Mouse (Mus musculus): ENCODE data around the gene Ceacam18. TPM values are rescaled to one million over a fixed set of nuclear protein-coding genes. Genes with fewer than 3 reads are reported as not detected.
"Not testable (repeated sequence)": the region's sequence is repeated elsewhere in the genome, so short reads cannot be mapped to it uniquely, and the experiment has no call there.

The Ceacam18 gene
- polyA plus RNA-seq, 1 experiment from 2014 or later: not detected

DNA sequence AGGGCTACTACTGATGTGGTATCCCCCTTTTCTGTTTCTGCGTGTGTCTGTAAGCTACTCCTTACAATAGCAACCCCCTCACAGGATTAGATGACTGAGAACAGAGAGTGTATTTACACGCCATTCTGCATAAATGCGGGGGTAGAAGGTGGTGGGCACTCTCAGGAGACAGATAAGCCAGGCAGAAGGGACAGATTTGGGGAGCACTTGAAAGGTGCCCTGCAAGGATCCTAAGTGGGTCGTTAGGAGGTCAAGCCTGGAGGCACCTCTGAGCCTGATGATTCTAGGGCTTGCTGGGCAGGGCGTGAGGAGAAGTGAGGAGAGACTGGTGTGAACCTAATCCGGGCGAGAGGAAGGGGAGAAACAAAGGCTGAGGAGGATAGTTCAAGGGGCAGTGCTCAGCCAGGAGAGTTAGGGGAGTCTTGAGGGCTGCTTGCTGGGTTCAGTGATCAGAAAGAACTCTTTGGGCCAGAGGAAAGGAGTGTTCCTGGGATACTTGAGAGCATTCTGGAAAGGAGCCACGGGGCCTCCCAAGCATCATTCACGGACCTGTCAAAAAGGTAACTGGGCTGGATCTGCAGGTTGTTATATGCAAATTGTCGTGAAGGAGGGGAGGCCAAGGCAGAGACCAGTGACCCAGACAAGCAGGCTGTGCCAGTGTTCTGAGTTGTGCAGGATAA lies 38.2 kb downstream of the Ceacam18 start:
- ATAC-seq (replicated peaks; ENCODE audit: low FRiP score, low read depth): no peak
- peak overlapping the region; percentile 59 for H3K4me2 ChIP-seq (ENCODE audit: low read length)
- TF ChIP-seq CTCF (IDR thresholded peaks at IDR 0.05; ENCODE audit: low read depth): no peak
- H3K9me3 ChIP-seq (replicated peaks; ENCODE audit: low read length): no peaks in the 10 kb centered on the region
- peak overlapping the region; percentile 50; the same call in 1 of the 2 replicates for H3K27ac ChIP-seq
- peak overlapping the region; percentile 60 for H3K9ac ChIP-seq (ENCODE audit: low read depth, low read length)
- H3K36me3 ChIP-seq (ENCODE audit: insufficient read depth, low read length): peaks cover 25% of the 10 kb centered on the region
- H3K27me3 ChIP-seq (ENCODE audit: insufficient read depth, low read length): no peaks in the 10 kb centered on the region
- peak; percentile 57 for DNase-seq (ENCODE audit: low spot score)
- peak overlapping the region; percentile 59 for H3K4me3 ChIP-seq (replicated peaks; ENCODE audit: low read depth, low read length)
- WGBS: 5% methylated on average over 10 of the region's 10 CpGs
- 0 out of 2 replicates have a peak, but pooled peaks cover 6% of the 10 kb centered on the region for H3K4me1 ChIP-seq (replicated peaks; ENCODE audit: insufficient read depth, low read length)

DNA sequence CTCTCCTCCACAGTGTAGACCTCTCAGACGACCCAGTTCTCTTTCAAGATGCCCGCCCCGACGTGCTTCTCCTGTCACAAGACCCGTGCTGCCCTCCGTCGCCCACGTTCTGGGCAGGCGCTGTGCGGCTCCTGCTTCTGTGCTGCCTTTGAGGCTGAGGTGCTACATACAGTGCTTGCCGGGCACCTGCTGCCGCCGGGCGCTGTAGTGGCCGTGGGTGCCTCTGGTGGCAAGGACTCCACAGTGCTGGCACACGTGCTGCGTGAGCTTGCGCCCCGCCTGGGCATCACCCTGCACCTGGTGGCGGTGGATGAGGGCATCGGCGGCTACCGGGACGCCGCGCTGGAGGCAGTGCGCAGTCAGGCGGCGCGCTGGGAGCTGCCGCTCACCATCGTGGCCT lies 40.6 kb downstream of the Ceacam18 start:
- Histone ChIP-seq H3K9me3 (replicated peaks; ENCODE audit: low read length) (no peaks in the 10 kb centered on the region), H3K27me3 (ENCODE audit: insufficient read depth, low read length) (no peaks in the 10 kb centered on the region), H3K9ac (ENCODE audit: low read depth, low read length) (no peak overlapping the region), H3K4me3 (replicated peaks; ENCODE audit: low read depth, low read length) (no peak overlapping the region), H3K27ac (no peak overlapping the region), H3K4me1 (replicated peaks; ENCODE audit: insufficient read depth, low read length) (0 out of 2 replicates have a peak, but pooled peaks cover 6% of the 10 kb centered on the region), H3K4me2 (ENCODE audit: low read length) (no peak overlapping the region), H3K36me3 (ENCODE audit: insufficient read depth, low read length) (peaks cover 25% of the 10 kb centered on the region)
- DNase-seq (ENCODE audit: low spot score) (no peak), ATAC-seq (replicated peaks; ENCODE audit: low FRiP score, low read depth) (no peak)
- 96% methylated on average over 32 of the region's 32 CpGs for WGBS
- TF ChIP-seq CTCF (IDR thresholded peaks at IDR 0.05; ENCODE audit: low read depth): no peak

DNA sequence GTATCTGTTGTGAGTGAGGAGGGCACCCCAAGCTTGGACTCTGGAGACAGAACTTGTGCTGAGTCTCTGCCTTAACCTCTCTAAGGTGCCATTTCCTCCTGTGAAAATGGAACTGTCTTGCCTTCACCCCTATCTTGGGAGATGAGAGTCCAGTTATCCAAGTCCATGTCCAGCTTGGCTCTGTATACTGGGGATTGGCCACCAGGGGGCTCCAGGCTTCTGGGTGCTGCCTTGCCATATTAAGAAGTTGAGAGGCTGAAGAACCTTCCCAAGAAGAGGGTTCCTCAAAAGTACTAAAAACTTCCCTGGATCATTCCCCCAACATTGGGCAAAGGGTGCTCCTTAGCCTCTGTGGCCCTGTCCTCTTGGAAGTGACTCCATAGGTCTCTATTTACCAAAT lies 44.0 kb downstream of the Ceacam18 start:
- Histone ChIP-seq H3K27ac (no peak overlapping the region), H3K27me3 (ENCODE audit: insufficient read depth, low read length) (no peaks in the 10 kb centered on the region), H3K36me3 (ENCODE audit: insufficient read depth, low read length) (peaks cover 25% of the 10 kb centered on the region), H3K4me2 (ENCODE audit: low read length) (no peak overlapping the region), H3K9ac (ENCODE audit: low read depth, low read length) (no peak overlapping the region), H3K4me3 (replicated peaks; ENCODE audit: low read depth, low read length) (no peak overlapping the region), H3K9me3 (replicated peaks; ENCODE audit: low read length) (no peaks in the 10 kb centered on the region), H3K4me1 (replicated peaks; ENCODE audit: insufficient read depth, low read length) (no peaks in the 10 kb centered on the region)
- peak; percentile 67 for TF ChIP-seq CTCF (IDR thresholded peaks at IDR 0.05; ENCODE audit: low read depth)
- no peak for ATAC-seq (replicated peaks; ENCODE audit: low FRiP score, low read depth)
- DNase-seq (ENCODE audit: low spot score): peak; percentile 51

DNA sequence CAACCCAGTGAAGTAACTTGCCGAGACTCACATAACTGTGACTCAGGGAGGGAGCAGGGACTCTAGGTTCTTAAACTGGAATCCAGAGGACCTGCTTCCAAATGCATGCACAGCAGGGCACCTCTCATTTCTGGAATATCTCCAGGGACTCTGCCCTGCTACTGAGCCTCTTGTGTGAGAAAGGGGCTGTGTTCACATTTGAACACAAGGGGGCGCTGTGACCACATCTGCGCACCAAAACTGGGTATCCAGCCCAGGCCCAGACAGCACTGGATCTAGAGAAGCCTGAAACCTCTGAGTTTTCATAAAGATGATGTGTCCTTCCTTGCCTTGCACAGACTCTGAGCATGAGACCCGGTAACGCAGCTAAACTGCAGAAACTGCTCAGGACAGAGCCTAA lies 46.5 kb downstream of the Ceacam18 start:
- no peak overlapping the region for H3K9ac ChIP-seq (ENCODE audit: low read depth, low read length)
- peaks cover 17% of the 10 kb centered on the region for H3K36me3 ChIP-seq (ENCODE audit: insufficient read depth, low read length)
- no peak overlapping the region for H3K4me2 ChIP-seq (ENCODE audit: low read length)
- H3K4me3 ChIP-seq (replicated peaks; ENCODE audit: low read depth, low read length): no peak overlapping the region
- no peaks in the 10 kb centered on the region for H3K27me3 ChIP-seq (ENCODE audit: insufficient read depth, low read length)
- ATAC-seq (replicated peaks; ENCODE audit: low FRiP score, low read depth) (no peak), DNase-seq (ENCODE audit: low spot score) (peak; percentile 73)
- 16% methylated on average over 5 of the region's 5 CpGs for WGBS
- no peaks in the 10 kb centered on the region for H3K9me3 ChIP-seq (replicated peaks; ENCODE audit: low read length)
- peak; percentile 86 for TF ChIP-seq CTCF (IDR thresholded peaks at IDR 0.05; ENCODE audit: low read depth)
- no peak overlapping the region for H3K27ac ChIP-seq
- no peaks in the 10 kb centered on the region for H3K4me1 ChIP-seq (replicated peaks; ENCODE audit: insufficient read depth, low read length)

DNA sequence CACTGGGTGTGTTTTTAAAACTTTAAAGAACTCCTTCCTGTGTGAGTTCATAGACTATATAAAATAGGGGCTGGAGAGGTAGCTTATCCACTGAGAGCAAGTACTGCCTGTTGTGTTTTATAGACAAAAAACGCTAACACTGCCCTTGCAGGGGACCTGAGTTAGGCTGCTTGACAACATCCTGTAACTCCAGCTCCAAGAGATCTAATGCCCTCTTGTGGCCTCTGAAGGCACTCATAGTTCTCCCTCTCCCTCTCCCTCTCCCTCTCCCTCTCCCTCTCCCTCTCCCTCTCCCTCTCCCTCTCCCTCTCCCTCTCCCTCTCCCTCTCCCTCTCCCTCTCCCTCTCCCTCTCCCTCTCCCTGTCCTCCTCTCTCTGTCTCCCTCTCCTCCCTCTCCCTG lies 48.0 kb downstream of the Ceacam18 start:
- not testable (repeated sequence) for H3K27me3 ChIP-seq (ENCODE audit: insufficient read depth, low read length)

DNA sequence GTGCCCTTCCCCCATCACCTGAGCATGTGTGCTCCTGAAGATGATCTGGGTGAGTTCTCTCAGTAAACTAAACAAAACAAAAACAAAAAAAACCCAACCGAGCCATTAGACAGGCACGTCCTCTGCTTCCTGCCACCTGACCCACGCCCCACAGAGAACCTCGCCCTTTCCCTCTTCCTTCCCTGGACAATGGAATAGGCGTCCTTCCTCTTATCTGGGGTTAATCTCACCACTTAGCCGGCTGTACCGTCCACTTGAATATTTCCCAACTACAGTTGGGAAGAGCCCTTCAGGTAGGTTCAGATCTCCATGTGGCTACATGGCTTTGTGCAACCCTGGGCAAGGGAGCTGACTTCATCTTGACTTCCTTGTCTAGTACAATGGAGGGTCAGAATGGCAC lies 50.6 kb downstream of the Ceacam18 start:
- no peak for DNase-seq (ENCODE audit: low spot score)
- H3K27ac ChIP-seq: no peak overlapping the region
- no peak for TF ChIP-seq CTCF (IDR thresholded peaks at IDR 0.05; ENCODE audit: low read depth)
- WGBS: 59% methylated on average over 7 of the region's 7 CpGs
- H3K36me3 ChIP-seq (ENCODE audit: insufficient read depth, low read length): no peaks in the 10 kb centered on the region
- H3K27me3 ChIP-seq (ENCODE audit: insufficient read depth, low read length): no peaks in the 10 kb centered on the region
- H3K4me2 ChIP-seq (ENCODE audit: low read length): no peak overlapping the region
- H3K9ac ChIP-seq (ENCODE audit: low read depth, low read length): no peak overlapping the region
- ATAC-seq (replicated peaks; ENCODE audit: low FRiP score, low read depth): no peak
- no peak overlapping the region for H3K4me3 ChIP-seq (replicated peaks; ENCODE audit: low read depth, low read length)
- H3K4me1 ChIP-seq (replicated peaks; ENCODE audit: insufficient read depth, low read length): no peaks in the 10 kb centered on the region
- H3K9me3 ChIP-seq (replicated peaks; ENCODE audit: low read length): no peaks in the 10 kb centered on the region

More for the DNA sequence above, 48.0 kb downstream of the Ceacam18 start:
- peak; percentile 28 for DNase-seq (ENCODE audit: low spot score)
- not testable (repeated sequence) for H3K4me2 ChIP-seq (ENCODE audit: low read length); H3K36me3 ChIP-seq (ENCODE audit: insufficient read depth, low read length); H3K4me3 ChIP-seq (replicated peaks; ENCODE audit: low read depth, low read length); H3K9ac ChIP-seq (ENCODE audit: low read depth, low read length); H3K4me1 ChIP-seq (replicated peaks; ENCODE audit: insufficient read depth, low read length); H3K27ac ChIP-seq; H3K9me3 ChIP-seq (replicated peaks; ENCODE audit: low read length); ATAC-seq (replicated peaks; ENCODE audit: low FRiP score, low read depth)
- 18% methylated on average over 1 of the region's 1 CpGs for WGBS
- peak; percentile 50 for TF ChIP-seq CTCF (IDR thresholded peaks at IDR 0.05; ENCODE audit: low read depth)

DNA sequence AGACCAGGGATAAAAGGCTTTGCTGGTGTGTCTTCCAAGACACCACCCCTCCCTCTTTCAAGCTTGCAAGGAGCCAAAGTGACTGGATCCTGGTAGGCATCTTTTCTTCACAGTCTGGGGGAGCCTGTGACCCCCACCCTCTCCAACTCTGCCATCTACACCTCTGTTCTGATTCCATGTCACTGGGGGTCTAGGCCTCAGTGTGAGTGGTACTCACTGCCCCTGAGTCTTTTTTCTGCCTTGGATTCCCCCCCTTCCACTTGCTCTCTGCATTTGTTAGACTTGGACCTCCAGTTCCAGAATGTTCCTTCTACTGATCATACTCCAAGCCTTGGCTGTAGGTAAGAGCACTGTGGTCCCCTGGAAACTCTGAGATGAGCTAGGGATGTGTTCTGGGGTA lies 55.6 kb downstream of the Ceacam18 start, which contains the start of gene Klk14:
Gene Klk14, plus strand, starts transcription at position 301 of the 400 bp plus-strand sequence.
- Histone ChIP-seq H3K9me3 (replicated peaks; ENCODE audit: low read length) (no peaks in the 10 kb centered on the region), H3K4me1 (replicated peaks; ENCODE audit: insufficient read depth, low read length) (no peaks in the 10 kb centered on the region), H3K27me3 (ENCODE audit: insufficient read depth, low read length) (no peaks in the 10 kb centered on the region), H3K9ac (ENCODE audit: low read depth, low read length) (no peak within 1 kb of the TSS), H3K4me2 (ENCODE audit: low read length) (no peak within 1 kb of the TSS), H3K4me3 (replicated peaks; ENCODE audit: low read depth, low read length) (no peak within 1 kb of the TSS), H3K27ac (no peak within 1 kb of the TSS), H3K36me3 (ENCODE audit: insufficient read depth, low read length) (no peaks in the 10 kb centered on the region)
- ATAC-seq (replicated peaks; ENCODE audit: low FRiP score, low read depth) (no peak), DNase-seq (ENCODE audit: low spot score) (no peak)
- TF ChIP-seq CTCF (IDR thresholded peaks at IDR 0.05; ENCODE audit: low read depth): no peak

Other genes starting within 250 kb of the Ceacam18 start
- gene Siglecg, start 226.5 kb upstream of the Ceacam18 start, polyA plus RNA-seq (2015; fragmentation: Nextera tagmentation; extraction: Ambion mirVana): 2.1 and 2.3 TPM in 2 replicates
- gene Lim2, start 207.0 kb upstream of the Ceacam18 start, polyA plus RNA-seq (2015; fragmentation: Nextera tagmentation; extraction: Ambion mirVana): not detected in 2 replicates
- 0.20 and 0.49 TPM in 2 replicates for gene Nkg7, start 197.6 kb upstream of the Ceacam18 start, polyA plus RNA-seq (2015; fragmentation: Nextera tagmentation; extraction: Ambion mirVana)
- gene Cldnd2, start 193.9 kb upstream of the Ceacam18 start, polyA plus RNA-seq (2015; fragmentation: Nextera tagmentation; extraction: Ambion mirVana): 0.18 TPM in 1 of 2 replicates, not detected in the other
- gene Etfb, start 190.6 kb upstream of the Ceacam18 start, polyA plus RNA-seq (2015; fragmentation: Nextera tagmentation; extraction: Ambion mirVana): 575 and 604 TPM in 2 replicates
- 0.24 and 0.29 TPM in 2 replicates for gene Gm45233, start 190.6 kb upstream of the Ceacam18 start, polyA plus RNA-seq (2015; fragmentation: Nextera tagmentation; extraction: Ambion mirVana)
- 4.7 and 6.7 TPM in 2 replicates for gene Vsig10l, start 171.6 kb upstream of the Ceacam18 start, polyA plus RNA-seq (2015; fragmentation: Nextera tagmentation; extraction: Ambion mirVana)
- gene Iglon5, start 144.6 kb upstream of the Ceacam18 start, polyA plus RNA-seq (2015; fragmentation: Nextera tagmentation; extraction: Ambion mirVana): 0.25 and 0.29 TPM in 2 replicates
- not detected in 2 replicates for gene 4931406B18Rik, start 128.8 kb upstream of the Ceacam18 start, polyA plus RNA-seq (2015; fragmentation: Nextera tagmentation; extraction: Ambion mirVana)
- gene Cd33, start 90.3 kb upstream of the Ceacam18 start, polyA plus RNA-seq (2015; fragmentation: Nextera tagmentation; extraction: Ambion mirVana): 0.75 and 1.2 TPM in 2 replicates
- gene Zfp658, start 72.5 kb upstream of the Ceacam18 start, polyA plus RNA-seq (2015; fragmentation: Nextera tagmentation; extraction: Ambion mirVana): 1.8 and 2.1 TPM in 2 replicates
- gene Zfp719, start 55.1 kb upstream of the Ceacam18 start, polyA plus RNA-seq (2015; fragmentation: Nextera tagmentation; extraction: Ambion mirVana): 7.8 and 9.3 TPM in 2 replicates
- 0.08 TPM in 1 of 2 replicates, not detected in the other for gene Zfp819, start 27.5 kb upstream of the Ceacam18 start, polyA plus RNA-seq (2015; fragmentation: Nextera tagmentation; extraction: Ambion mirVana)
- gene Siglece, start 25.5 kb downstream of the Ceacam18 start, polyA plus RNA-seq (2015; fragmentation: Nextera tagmentation; extraction: Ambion mirVana): 0.59 and 0.68 TPM in 2 replicates
- 12.5 and 13.5 TPM in 2 replicates for gene Ctu1, start 37.3 kb downstream of the Ceacam18 start, polyA plus RNA-seq (2015; fragmentation: Nextera tagmentation; extraction: Ambion mirVana)
- not detected in 2 replicates for gene Klk14, start 55.7 kb downstream of the Ceacam18 start, polyA plus RNA-seq (2015; fragmentation: Nextera tagmentation; extraction: Ambion mirVana)
- gene Klk13, start 77.9 kb downstream of the Ceacam18 start, polyA plus RNA-seq (2015; fragmentation: Nextera tagmentation; extraction: Ambion mirVana): 0.14 and 0.17 TPM in 2 replicates
- gene Klk12, start 134.2 kb downstream of the Ceacam18 start, polyA plus RNA-seq (2015; fragmentation: Nextera tagmentation; extraction: Ambion mirVana): not detected in 2 replicates
- gene Klk11, start 139.9 kb downstream of the Ceacam18 start, polyA plus RNA-seq (2015; fragmentation: Nextera tagmentation; extraction: Ambion mirVana): 0.18 TPM in 1 of 2 replicates, not detected in the other
- 0.46 and 0.51 TPM in 2 replicates for gene Klk10, start 146.3 kb downstream of the Ceacam18 start, polyA plus RNA-seq (2015; fragmentation: Nextera tagmentation; extraction: Ambion mirVana)
- gene Klk9, start 157.2 kb downstream of the Ceacam18 start, polyA plus RNA-seq (2015; fragmentation: Nextera tagmentation; extraction: Ambion mirVana): 0.08 and 0.18 TPM in 2 replicates
- 23.1 and 26.8 TPM in 2 replicates for gene Klk8, start 162.9 kb downstream of the Ceacam18 start, polyA plus RNA-seq (2015; fragmentation: Nextera tagmentation; extraction: Ambion mirVana)
- 0.14 TPM in 1 of 2 replicates, not detected in the other for gene Klk7, start 176.6 kb downstream of the Ceacam18 start, polyA plus RNA-seq (2015; fragmentation: Nextera tagmentation; extraction: Ambion mirVana)
- not detected in 2 replicates for gene Klk6, start 189.8 kb downstream of the Ceacam18 start, polyA plus RNA-seq (2015; fragmentation: Nextera tagmentation; extraction: Ambion mirVana)
- gene Klk5, start 207.3 kb downstream of the Ceacam18 start, polyA plus RNA-seq (2015; fragmentation: Nextera tagmentation; extraction: Ambion mirVana): not detected in 2 replicates
- gene Klk4, start 246.5 kb downstream of the Ceacam18 start, polyA plus RNA-seq (2015; fragmentation: Nextera tagmentation; extraction: Ambion mirVana): not detected in 2 replicates